Mouse (Mus musculus): ENCODE data around the gene Ppp1r12c.

- TF ChIP-seq EP300 (IDR thresholded peaks at IDR 0.05) (no peak), CTCF (IDR thresholded peaks at IDR 0.05) (no peak)
Observed at GRCm38 (mm10) chr7:4440549-4440948, 60.9 kb downstream of the Ppp1r12c start.
